Mouse (Mus musculus) myocyte (in vitro differentiated cells): ENCODE data around the gene Foxc2. TPM values are rescaled to one million over a fixed set of nuclear protein-coding genes. Genes with fewer than 3 reads are reported as not detected.

Experiments used
- H3K27me3 ChIP-seq: one replicate; pipeline ENCODE4 v1.6.1; 2011; ENCODE audit not compliant: control insufficient read depth, insufficient read depth, insufficient read length
- H3K36me3 ChIP-seq: one replicate; pipeline ENCODE4 v1.6.1; 2011; ENCODE audit not compliant: control insufficient read depth, insufficient read depth
- H3K4me2 ChIP-seq: one replicate; pipeline ENCODE4 v1.6.1; 2011; ENCODE audit warnings: low read depth, control low read depth
- H3K4me3 ChIP-seq: one replicate; pipeline ENCODE4 v1.5.1; 2011; ENCODE audit warnings: mild to moderate bottlenecking, control low read depth, moderate library complexity
- H3K79me2 ChIP-seq: one replicate; pipeline ENCODE4 v1.6.1; 2011; ENCODE audit not compliant: control insufficient read depth, insufficient read depth
- H3ac ChIP-seq: one replicate; pipeline ENCODE4 v1.6.1; 2011; ENCODE audit not compliant: control insufficient read depth, insufficient read length
- CEBPB ChIP-seq: IDR thresholded peaks from 2 replicates; pipeline ENCODE4 v1.6.1; 2011; ENCODE audit warnings: mild to moderate bottlenecking, moderate library complexity; ENCODE audit not compliant: poor library complexity, insufficient read depth, severe bottlenecking
- E2F4 ChIP-seq: IDR thresholded peaks from one replicate; pipeline ENCODE4 v1.6.1; 2011; ENCODE audit warnings: mild to moderate bottlenecking, control low read depth, moderate library complexity; ENCODE audit not compliant: insufficient read depth
- MAX ChIP-seq: IDR thresholded peaks from one replicate; pipeline ENCODE4 v1.6.1; 2011; ENCODE audit warnings: low read depth, mild to moderate bottlenecking, control low read depth
- MYOD1 ChIP-seq, 3 experiments: IDR thresholded peaks; one replicate each; pipeline ENCODE4 v1.6.1; 2011; ENCODE audit warnings: control low read depth in 2 of 3, low read depth in 2 of 3, mild to moderate bottlenecking in 2 of 3, moderate library complexity in 1 of 3; ENCODE audit not compliant: insufficient read length in 2 of 3, control insufficient read depth in 1 of 3
- MYOG ChIP-seq, 3 experiments: IDR thresholded peaks; one replicate each; pipeline ENCODE4 v1.6.1; 2011; ENCODE audit warnings: control low read depth in 2 of 3, low read depth in 2 of 3, mild to moderate bottlenecking in 2 of 3; ENCODE audit not compliant: insufficient read length in 2 of 3, control insufficient read depth in 1 of 3, insufficient read depth in 1 of 3
- POLR2A ChIP-seq: IDR thresholded peaks from one replicate; pipeline ENCODE4 v1.6.1; 2011; ENCODE audit warnings: low read depth, mild to moderate bottlenecking, control low read depth, moderate library complexity; ENCODE audit not compliant: insufficient read length
- POLR2AphosphoS2 ChIP-seq: IDR thresholded peaks from one replicate; pipeline ENCODE4 v1.6.1; 2011; ENCODE audit warnings: low read depth, control low read depth; ENCODE audit not compliant: insufficient read length
- REST ChIP-seq: IDR thresholded peaks from one replicate; pipeline ENCODE4 v1.6.1; 2011; ENCODE audit warnings: mild to moderate bottlenecking, control low read depth, moderate library complexity; ENCODE audit not compliant: insufficient read depth, insufficient read length
- SRF ChIP-seq: IDR thresholded peaks from one replicate; pipeline ENCODE4 v1.6.1; 2011; ENCODE audit warnings: low read depth; ENCODE audit not compliant: control insufficient read depth, insufficient read length
- TCF12 ChIP-seq: IDR thresholded peaks from one replicate; pipeline ENCODE4 v1.6.1; 2011; ENCODE audit warnings: mild to moderate bottlenecking, control low read depth; ENCODE audit not compliant: poor library complexity, insufficient read depth, severe bottlenecking
- TCF3 ChIP-seq: IDR thresholded peaks from one replicate; pipeline ENCODE4 v1.6.1; 2011; ENCODE audit warnings: low read depth, control low read depth; ENCODE audit not compliant: insufficient read length
- USF1 ChIP-seq: IDR thresholded peaks from one replicate; pipeline ENCODE4 v1.6.1; 2011; ENCODE audit warnings: low read depth, mild to moderate bottlenecking, control low read depth, moderate library complexity
- polyA plus RNA-seq: library from polyadenylated mRNA; unstranded; fragments of >200 nt; fragmentation: generic; extraction: Trizol; gene quantifications from one replicate; pipeline ENCODE4 v1.2.1, GENCODE M21; 2012; ENCODE audit warnings: missing spikeins

Gene Foxc2
- polyA plus RNA-seq, 1 experiment, result 7.3 TPM

DNA sequence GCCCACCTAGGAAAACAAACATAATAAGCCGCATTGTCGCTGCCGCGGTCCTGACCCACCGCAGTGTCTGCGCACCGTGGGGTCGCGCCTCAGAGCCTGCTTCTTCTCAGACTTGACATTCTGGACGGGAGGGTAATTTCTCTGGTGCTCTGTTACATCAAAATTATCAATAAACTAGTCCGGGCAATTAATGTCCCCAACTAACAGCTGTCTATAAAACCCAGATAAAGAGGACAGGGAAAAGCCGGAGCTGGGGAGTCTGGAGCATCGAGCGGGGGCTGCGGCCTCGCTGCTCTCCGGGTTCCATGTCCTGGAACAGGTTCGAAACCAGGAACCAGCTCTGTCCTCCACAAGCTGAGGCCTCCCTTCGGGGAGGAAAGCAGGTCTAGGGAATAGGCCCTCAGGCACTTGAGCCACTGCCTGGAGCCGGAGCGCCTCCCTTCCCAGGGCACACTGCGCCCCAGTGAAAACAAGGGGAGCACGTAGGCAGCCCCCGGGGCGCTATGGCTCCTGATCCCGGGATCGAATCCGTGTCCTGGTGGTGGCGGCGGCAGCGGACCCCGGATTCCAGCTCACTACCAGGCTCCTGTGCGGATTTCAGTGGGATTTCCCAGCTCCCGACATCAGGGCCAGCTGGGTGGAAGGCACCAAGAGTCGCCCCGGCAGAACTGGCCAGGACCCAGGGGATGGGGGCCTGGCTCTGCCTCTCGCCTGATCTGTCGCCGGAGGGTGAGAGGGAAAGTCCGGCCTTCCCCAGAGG lies 26.9 kb upstream of the Foxc2 start:
- H3K36me3 ChIP-seq, result no peaks in the 10 kb centered on the region
- no peak overlapping the region for H3K4me3 ChIP-seq
- no peaks in the 10 kb centered on the region for H3K79me2 ChIP-seq
- no peak overlapping the region for H3K4me2 ChIP-seq
- peaks cover 93% of the 10 kb centered on the region for H3K27me3 ChIP-seq
- TF ChIP-seq POLR2A (no peak), USF1 (no peak), SRF (no peak), MAX (no peak), POLR2AphosphoS2 (no peak), E2F4 (no peak), CEBPB (no peak), TCF12 (no peak), REST (no peak), MYOG (IDR thresholded peaks at IDR 0.05; ENCODE audit: control insufficient read depth in 1 of 3, insufficient read depth in 1 of 3, insufficient read length in 2 of 3, low read depth in 2 of 3) (no peak), MYOD1 (IDR thresholded peaks at IDR 0.05; ENCODE audit: control insufficient read depth in 1 of 3, insufficient read length in 2 of 3, low read depth in 2 of 3) (no peak), TCF3 (no peak)
- H3ac ChIP-seq, result no peak overlapping the region

DNA sequence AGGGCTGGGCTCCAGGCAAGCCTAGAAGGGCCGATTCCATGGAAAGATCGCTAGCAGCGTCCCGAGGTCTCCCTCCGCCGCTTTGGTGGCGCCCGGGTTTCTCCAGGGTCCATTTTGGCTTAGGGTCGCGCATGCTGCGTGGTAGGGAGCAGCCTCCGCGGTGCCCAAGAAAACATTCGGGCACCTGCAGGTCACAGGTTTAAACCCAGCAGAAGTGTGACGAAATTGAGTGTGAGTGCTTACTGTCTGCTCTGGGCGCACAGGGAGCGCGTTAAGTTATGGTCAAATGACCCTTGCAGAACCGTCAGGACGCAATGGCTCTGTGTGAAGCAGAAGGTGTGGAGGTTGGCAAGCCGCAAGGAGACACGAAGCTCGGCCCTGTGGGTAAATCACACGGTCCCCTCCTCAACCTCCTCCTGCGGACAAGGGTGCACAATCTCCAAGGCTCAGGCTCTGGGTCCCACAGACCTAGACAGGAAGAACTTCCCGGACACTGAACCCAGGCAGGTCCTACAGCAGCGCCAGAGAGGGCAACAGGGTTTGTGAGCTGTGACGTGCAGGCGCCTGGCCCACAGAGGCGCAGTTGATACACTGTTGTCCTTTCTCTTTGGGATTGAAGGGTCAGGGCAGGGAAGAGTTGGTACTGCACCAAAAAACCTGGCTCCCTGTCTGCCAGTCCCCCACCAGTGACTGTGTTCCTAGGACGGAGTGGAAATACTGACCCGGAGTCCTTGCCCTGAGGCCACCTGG lies 26.2 kb upstream of the Foxc2 start:
- Histone ChIP-seq H3K4me3 (no peak overlapping the region), H3K36me3 (no peaks in the 10 kb centered on the region), H3ac (no peak overlapping the region), H3K4me2 (no peak overlapping the region), H3K79me2 (no peaks in the 10 kb centered on the region), H3K27me3 (peaks cover 86% of the 10 kb centered on the region)
- TF ChIP-seq MYOG (IDR thresholded peaks at IDR 0.05; ENCODE audit: control insufficient read depth in 1 of 3, insufficient read depth in 1 of 3, insufficient read length in 2 of 3, low read depth in 2 of 3) (no peak), CEBPB (no peak), USF1 (no peak), POLR2AphosphoS2 (no peak), TCF3 (no peak), SRF (no peak), MAX (no peak), MYOD1 (IDR thresholded peaks at IDR 0.05; ENCODE audit: control insufficient read depth in 1 of 3, insufficient read length in 2 of 3, low read depth in 2 of 3) (no peak), REST (no peak), POLR2A (no peak), E2F4 (no peak), TCF12 (no peak)

DNA sequence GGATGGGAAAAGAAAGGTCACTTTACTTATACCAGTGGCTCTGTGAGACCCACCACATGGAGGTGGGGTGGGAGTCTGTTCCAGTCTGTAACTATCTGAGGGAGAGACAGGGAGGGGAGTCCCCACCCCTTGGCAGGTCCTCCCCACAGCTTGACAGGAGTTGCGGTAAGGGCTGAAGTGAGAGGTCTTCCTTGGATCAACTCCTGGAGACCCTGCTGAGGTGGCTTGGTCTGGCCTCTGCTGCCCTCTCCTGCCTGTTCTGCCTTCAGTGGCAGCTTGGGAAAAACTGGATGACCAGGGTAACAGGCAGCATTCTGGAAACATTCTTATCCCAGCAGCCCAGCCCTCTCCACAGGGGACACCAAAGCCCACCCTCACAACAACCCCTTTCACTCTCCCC lies 25.3 kb upstream of the Foxc2 start:
- Histone ChIP-seq H3ac (no peak overlapping the region), H3K79me2 (no peaks in the 10 kb centered on the region), H3K4me3 (no peak overlapping the region), H3K27me3 (peaks cover 77% of the 10 kb centered on the region), H3K4me2 (no peak overlapping the region), H3K36me3 (no peaks in the 10 kb centered on the region)
- TF ChIP-seq TCF3, result no peak
- no peak for TF ChIP-seq REST
- TF ChIP-seq E2F4, result no peak
- no peak for TF ChIP-seq MYOG (IDR thresholded peaks at IDR 0.05; ENCODE audit: control insufficient read depth in 1 of 3, insufficient read depth in 1 of 3, insufficient read length in 2 of 3, low read depth in 2 of 3)
- no peak for TF ChIP-seq USF1
- no peak for TF ChIP-seq MAX
- no peak for TF ChIP-seq POLR2AphosphoS2
- TF ChIP-seq TCF12, result no peak
- TF ChIP-seq POLR2A, result no peak
- no peak for TF ChIP-seq SRF
- no peak for TF ChIP-seq MYOD1 (IDR thresholded peaks at IDR 0.05; ENCODE audit: control insufficient read depth in 1 of 3, insufficient read length in 2 of 3, low read depth in 2 of 3)
- TF ChIP-seq CEBPB, result no peak

GRCm38 (mm10) chr8:121092141-121092540 lies 23.8 kb upstream of the Foxc2 start:
- H3K4me3 ChIP-seq, result no peak overlapping the region
- no peak overlapping the region for H3K4me2 ChIP-seq
- no peak overlapping the region for H3ac ChIP-seq
- no peaks in the 10 kb centered on the region for H3K79me2 ChIP-seq
- peaks cover 64% of the 10 kb centered on the region for H3K27me3 ChIP-seq
- no peaks in the 10 kb centered on the region for H3K36me3 ChIP-seq
- TF ChIP-seq POLR2AphosphoS2 (no peak), SRF (no peak), TCF12 (no peak), MYOD1 (IDR thresholded peaks at IDR 0.05; ENCODE audit: control insufficient read depth in 1 of 3, insufficient read length in 2 of 3, low read depth in 2 of 3) (no peak)
